Mouse (Mus musculus) embryonic facial prominence, embryonic 11.5 days (tissue): ENCODE data around the gene Agbl2. TPM values are rescaled to one million over a fixed set of nuclear protein-coding genes. Genes with fewer than 3 reads are reported as not detected.

ENCODE experiments used
- ATAC-seq: fragments of 200-750 bp; cut with Nextera tagmentation; replicated peaks from 2 replicates; pipeline ENCODE4 v1.8.0; 2017; ENCODE audit warnings: low read depth; ENCODE audit not compliant: insufficient number of reproducible peaks, low FRiP score, low TSS enrichment
- DNase-seq: peaks from one replicate; pipeline ENCODE4 v3.0.0-alpha.2; 2015; ENCODE audit warnings: low spot score
- H3K27ac ChIP-seq: fragments of 300-500 bp; sonication (generic); replicated peaks from 2 replicates; pipeline ENCODE4 v1.5.1; 2014; ENCODE audit warnings: mild to moderate bottlenecking, low read depth, low read length, control low read depth
- H3K27me3 ChIP-seq: fragments of 300-500 bp; sonication (generic); 2 replicates; pipeline ENCODE4 v1.6.1; 2014; ENCODE audit warnings: mild to moderate bottlenecking, low read length, moderate library complexity, mixed read lengths; ENCODE audit not compliant: control insufficient read depth, insufficient read depth
- H3K36me3 ChIP-seq: fragments of 300-500 bp; sonication (generic); replicated peaks from 2 replicates; pipeline ENCODE4 v1.6.1; 2014; ENCODE audit warnings: low read depth, mild to moderate bottlenecking, low read length, moderate library complexity, mixed read lengths; ENCODE audit not compliant: control insufficient read depth, insufficient read depth
- H3K4me1 ChIP-seq: fragments of 300-500 bp; sonication (generic); 2 replicates; pipeline ENCODE4 v1.6.1; 2014; ENCODE audit warnings: low read length, mixed read lengths; ENCODE audit not compliant: control insufficient read depth, insufficient read depth
- H3K4me2 ChIP-seq: fragments of 300-500 bp; sonication (generic); 2 replicates; pipeline ENCODE4 v1.6.1; 2014; ENCODE audit warnings: low read depth, mild to moderate bottlenecking, control low read depth, low read length, moderate library complexity
- H3K4me3 ChIP-seq: fragments of 300-500 bp; sonication (generic); 2 replicates; pipeline ENCODE4 v1.5.1; 2014; ENCODE audit warnings: low read depth, low read length, control low read depth
- H3K9ac ChIP-seq: fragments of 300-500 bp; sonication (generic); replicated peaks from 2 replicates; pipeline ENCODE4 v1.6.1; 2014; ENCODE audit warnings: mild to moderate bottlenecking, control low read depth, low read length
- H3K9me3 ChIP-seq: fragments of 300-500 bp; sonication (generic); replicated peaks from 2 replicates; pipeline ENCODE4 v1.6.1; 2016; ENCODE audit warnings: mild to moderate bottlenecking, low read length, inconsistent platforms, mixed read lengths; ENCODE audit not compliant: control insufficient read depth
- WGBS: fragments of 180-500 bp; shearing (Covaris S2); extraction: QIAGEN DNeasy Blood & Tissue Kit; methylation state at CpG from one replicate; pipeline ENCODE4 v1.1.7; 2014; 5-methylcytosine and 5-hydroxymethylcytosine counted together
- polyA plus RNA-seq: library from polyadenylated mRNA; unstranded; fragments of >200 nt; fragmentation: Nextera tagmentation; extraction: Ambion mirVana; gene quantifications from 2 replicates; pipeline ENCODE4 v1.2.1, GENCODE M21; 2014

Gene Agbl2
- 0.91 and 1.3 TPM in 2 replicates for polyA plus RNA-seq

DNA sequence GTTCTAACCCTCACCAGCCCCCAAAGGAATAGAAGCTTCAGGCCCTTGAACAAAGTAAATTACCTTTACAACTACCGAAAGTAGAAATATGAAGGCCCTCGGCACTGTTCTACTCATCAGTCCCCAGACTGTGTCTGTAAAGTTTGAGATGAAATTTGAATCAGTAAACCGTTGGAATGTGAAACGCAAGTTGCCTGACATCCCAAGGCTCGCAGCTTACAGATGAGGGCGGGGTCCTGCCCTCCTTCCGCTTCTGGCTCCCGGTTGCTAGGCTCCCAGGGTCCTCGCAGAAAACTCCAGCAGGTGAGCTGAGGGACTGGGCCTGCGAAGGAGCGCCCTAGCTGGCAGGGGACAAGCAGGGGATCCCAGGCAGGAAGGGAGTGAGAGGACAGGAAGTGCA lies at the start of gene Agbl2:
Gene Agbl2 (plus strand): TSS at position 270 of the 400 bp plus-strand sequence.
- H3K4me1 ChIP-seq: no peaks in the 10 kb centered on the region; the same call in 1 of the 2 replicates
- no peak within 1 kb of the TSS for H3K27ac ChIP-seq
- peak within 1 kb of the TSS; percentile 41 for H3K4me3 ChIP-seq
- WGBS: 2% methylated on average over 11 of the region's 11 CpGs
- no peaks in the 10 kb centered on the region for H3K9me3 ChIP-seq
- peak; percentile 77 for ATAC-seq
- no peaks in the 10 kb centered on the region; the same call in 1 of the 2 replicates for H3K27me3 ChIP-seq
- peak; percentile 75 for DNase-seq
- H3K4me2 ChIP-seq: peak within 1 kb of the TSS; percentile 91
- H3K36me3 ChIP-seq: peaks cover 9% of the 10 kb centered on the region
- peak within 1 kb of the TSS; percentile 56 for H3K9ac ChIP-seq

DNA sequence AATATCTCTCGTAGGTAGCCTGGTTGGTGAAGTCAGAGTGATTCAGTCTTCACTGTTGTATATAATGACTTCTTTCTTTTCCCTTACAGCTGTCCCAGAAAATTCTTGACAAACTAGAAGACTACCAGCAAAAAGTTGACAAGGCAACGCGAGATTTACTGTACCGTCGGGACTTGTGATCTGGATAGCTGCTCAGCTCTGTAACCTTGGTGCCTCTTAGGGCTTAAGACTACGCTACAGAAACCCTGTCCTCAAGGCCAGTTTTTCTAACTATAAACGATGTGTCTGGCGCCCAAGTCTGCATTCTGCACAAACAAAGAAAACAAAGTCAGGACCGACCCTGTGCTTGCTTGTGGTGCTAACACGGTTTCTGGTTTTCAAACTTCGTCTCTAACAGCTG lies 47.2 kb upstream of the Agbl2 start:
- no peaks in the 10 kb centered on the region for H3K4me1 ChIP-seq
- H3K9ac ChIP-seq: no peak overlapping the region
- H3K4me2 ChIP-seq: no peak overlapping the region
- peaks cover 10% of the 10 kb centered on the region for H3K36me3 ChIP-seq
- 95% methylated on average over 11 of the region's 11 CpGs for WGBS
- H3K9me3 ChIP-seq: no peaks in the 10 kb centered on the region
- H3K27me3 ChIP-seq: no peaks in the 10 kb centered on the region
- no peak overlapping the region for H3K27ac ChIP-seq
- ATAC-seq: no peak
- DNase-seq: no peak
- no peak overlapping the region for H3K4me3 ChIP-seq

DNA sequence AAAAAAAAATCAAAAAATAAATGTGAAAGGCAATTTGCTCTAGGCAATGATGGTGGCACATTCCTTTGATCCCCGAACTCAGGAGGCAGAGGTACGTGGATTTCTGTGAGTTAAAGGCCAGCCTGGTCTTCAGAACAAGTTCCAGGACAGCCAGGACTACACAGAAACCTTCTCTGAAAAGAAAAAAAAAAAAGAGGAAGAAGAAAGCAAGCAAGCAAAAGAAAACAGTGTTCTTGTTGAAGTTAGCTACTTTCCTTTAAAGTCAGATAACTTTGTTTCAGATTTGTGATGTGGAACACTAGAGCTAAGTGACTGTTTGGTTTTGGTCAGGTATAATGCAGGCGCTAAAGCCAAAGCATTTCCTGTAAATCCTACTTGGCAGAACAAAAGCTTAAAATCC lies 43.7 kb upstream of the Agbl2 start:
- Histone ChIP-seq H3K27me3 (no peaks in the 10 kb centered on the region), H3K9ac (no peak overlapping the region), H3K4me3 (no peak overlapping the region), H3K4me1 (no peaks in the 10 kb centered on the region), H3K36me3 (peaks cover 10% of the 10 kb centered on the region), H3K27ac (no peak overlapping the region), H3K4me2 (no peak overlapping the region), H3K9me3 (no peaks in the 10 kb centered on the region)
- DNase-seq (no peak), ATAC-seq (no peak)
- 88% methylated on average over 3 of the region's 3 CpGs for WGBS

DNA sequence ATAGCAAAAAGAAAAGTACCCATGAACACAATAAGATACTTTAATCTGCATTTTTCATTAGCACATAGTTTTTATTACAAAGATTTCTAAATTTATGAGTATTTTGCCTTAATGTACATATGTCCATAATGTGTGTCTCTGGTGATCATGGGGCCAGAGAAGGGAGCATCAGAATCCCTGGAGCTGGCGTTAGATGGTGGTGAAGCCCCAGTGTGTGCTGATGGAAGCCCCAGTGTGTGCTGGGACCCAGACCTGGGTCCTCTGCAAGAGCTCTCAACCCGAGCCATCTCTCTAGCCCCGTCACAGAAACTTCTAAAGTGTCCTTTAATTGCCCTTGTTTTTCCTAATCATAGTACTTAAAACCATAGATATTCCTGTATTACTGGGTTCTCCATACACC lies 43.2 kb upstream of the Agbl2 start:
- no peak overlapping the region for H3K27ac ChIP-seq
- no peaks in the 10 kb centered on the region for H3K9me3 ChIP-seq
- H3K4me3 ChIP-seq: no peak overlapping the region
- 88% methylated on average over 3 of the region's 3 CpGs for WGBS
- H3K4me1 ChIP-seq: no peaks in the 10 kb centered on the region
- DNase-seq (no peak), ATAC-seq (no peak)
- H3K9ac ChIP-seq: no peak overlapping the region
- no peak overlapping the region for H3K4me2 ChIP-seq
- peaks cover 10% of the 10 kb centered on the region for H3K36me3 ChIP-seq
- H3K27me3 ChIP-seq: no peaks in the 10 kb centered on the region

DNA sequence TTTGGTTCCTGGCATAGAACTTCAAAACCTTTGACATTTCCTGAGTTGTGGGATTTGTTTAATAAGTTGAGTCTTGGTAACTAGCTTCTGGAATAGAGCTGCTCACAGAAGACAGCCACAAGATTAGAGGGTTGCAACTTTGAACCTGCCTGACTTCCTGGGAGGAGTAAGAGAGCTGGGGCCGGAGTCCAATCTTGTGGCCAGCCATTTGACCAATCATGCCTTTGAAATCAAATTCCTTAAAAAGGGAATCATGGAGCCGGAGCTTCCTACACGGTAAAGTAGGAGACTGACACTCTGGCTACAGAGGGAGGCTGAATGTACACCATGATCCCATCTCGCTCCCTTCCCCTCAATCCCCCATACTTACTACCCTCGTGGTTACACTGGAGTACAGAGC lies 42.6 kb upstream of the Agbl2 start:
- H3K27me3 ChIP-seq: no peaks in the 10 kb centered on the region
- H3K36me3 ChIP-seq: peaks cover 10% of the 10 kb centered on the region
- no peak overlapping the region for H3K4me3 ChIP-seq
- no peaks in the 10 kb centered on the region for H3K4me1 ChIP-seq
- no peak overlapping the region for H3K9ac ChIP-seq
- no peak for ATAC-seq
- no peaks in the 10 kb centered on the region for H3K9me3 ChIP-seq
- no peak overlapping the region for H3K27ac ChIP-seq
- DNase-seq: no peak
- WGBS: 90% methylated on average over 5 of the region's 5 CpGs
- H3K4me2 ChIP-seq: no peak overlapping the region

DNA sequence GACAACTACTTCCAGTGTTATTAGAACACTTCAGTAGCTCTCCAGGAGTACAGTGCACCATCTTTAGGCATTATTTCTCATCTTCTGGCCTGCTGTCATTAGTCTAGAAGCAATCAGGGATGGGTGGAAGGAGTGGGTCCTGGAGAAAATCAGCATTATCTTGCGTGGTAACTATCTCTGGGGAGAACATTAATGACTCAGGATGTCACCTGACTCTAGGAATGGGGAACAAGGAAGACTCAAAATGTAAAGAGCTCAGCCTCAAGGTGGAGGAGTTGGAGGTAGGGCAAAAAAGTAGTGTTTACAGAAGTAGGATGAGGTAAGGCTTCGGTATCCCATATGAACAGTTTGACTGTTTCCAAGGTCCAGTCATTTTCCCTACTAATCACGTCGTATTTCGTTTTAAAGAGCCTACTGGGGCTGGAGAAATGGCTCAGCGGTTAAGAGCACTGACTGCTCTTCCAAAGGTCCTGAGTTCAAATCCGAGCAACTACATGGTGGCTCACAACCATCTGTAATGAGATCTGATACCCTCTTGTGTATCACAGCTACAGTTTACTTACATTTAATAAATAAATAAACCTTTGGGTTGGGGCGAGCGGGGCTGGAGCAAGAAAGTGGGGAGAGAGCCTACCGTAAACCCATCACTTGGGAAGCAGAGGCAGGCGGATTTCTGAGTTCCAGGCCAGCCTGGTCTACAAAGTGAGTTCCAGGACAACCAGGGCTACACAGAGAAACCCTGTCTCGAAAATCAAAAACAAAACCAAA lies 38.1 kb upstream of the Agbl2 start:
- no peaks in the 10 kb centered on the region for H3K9me3 ChIP-seq
- peak overlapping the region; percentile 50; the same call in 1 of the 2 replicates for H3K9ac ChIP-seq
- peak overlapping the region; percentile 29 for H3K4me3 ChIP-seq
- no peak for DNase-seq
- no peaks in the 10 kb centered on the region for H3K27me3 ChIP-seq
- 0 out of 2 replicates have a peak, but pooled peaks have one; percentile 0 for ATAC-seq
- 63% methylated on average over 12 of the region's 12 CpGs for WGBS
- no peaks in the 10 kb centered on the region for H3K36me3 ChIP-seq
- no peaks in the 10 kb centered on the region for H3K4me1 ChIP-seq
- H3K4me2 ChIP-seq: peak overlapping the region; percentile 47
- peak overlapping the region; percentile 81 for H3K27ac ChIP-seq

DNA sequence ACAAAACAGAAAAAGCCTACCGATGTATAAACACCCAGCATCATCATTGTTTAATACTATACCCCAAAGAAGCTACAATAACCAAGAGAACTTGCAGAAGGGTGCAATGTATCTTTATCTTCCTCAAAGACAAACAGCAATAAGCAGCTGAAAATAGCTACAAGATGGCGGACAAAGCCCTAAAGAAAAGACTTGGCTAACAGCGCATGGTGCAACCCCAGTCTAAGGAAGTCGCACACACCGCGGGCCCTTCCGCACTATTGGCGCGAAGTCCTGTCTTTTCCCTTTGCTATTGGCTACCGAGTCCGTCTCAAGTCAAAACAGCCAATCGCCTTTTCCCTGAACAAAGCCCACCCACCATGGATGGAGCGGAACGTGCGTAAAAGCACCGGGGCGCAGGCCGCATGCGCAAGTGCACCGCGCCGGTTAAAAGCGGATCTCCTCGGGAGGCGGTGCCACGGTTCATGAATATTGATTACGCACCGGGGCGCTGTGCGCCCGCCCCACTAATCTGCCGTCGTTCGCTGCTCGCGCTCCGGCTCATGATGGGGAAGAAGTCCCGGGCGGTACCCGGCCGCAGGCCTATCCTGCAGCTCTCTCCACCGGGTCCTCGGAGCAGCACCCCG lies 37.4 kb upstream of the Agbl2 start, which contains the start of gene Fnbp4:
Gene Fnbp4 (plus strand): TSS at position 318 of the 626 bp plus-strand sequence.
- no peaks in the 10 kb centered on the region for H3K36me3 ChIP-seq
- no peaks in the 10 kb centered on the region for H3K9me3 ChIP-seq
- no peaks in the 10 kb centered on the region for H3K4me1 ChIP-seq
- whole genome bisulfite sequencing: under 1% methylated on average over 44 of the region's 44 CpGs
- peak within 1 kb of the TSS; percentile 47 for H3K4me2 ChIP-seq
- no peaks in the 10 kb centered on the region for H3K27me3 ChIP-seq
- DNase-seq: peak; percentile 99
- peak within 1 kb of the TSS; percentile 91 for H3K9ac ChIP-seq
- H3K27ac ChIP-seq: peak within 1 kb of the TSS; percentile 87
- ATAC-seq: peak; percentile 99
- H3K4me3 ChIP-seq: peak within 1 kb of the TSS; percentile 74
